ENCODE assay signal across 8 mouse cellular contexts in the genomic region with DNA sequence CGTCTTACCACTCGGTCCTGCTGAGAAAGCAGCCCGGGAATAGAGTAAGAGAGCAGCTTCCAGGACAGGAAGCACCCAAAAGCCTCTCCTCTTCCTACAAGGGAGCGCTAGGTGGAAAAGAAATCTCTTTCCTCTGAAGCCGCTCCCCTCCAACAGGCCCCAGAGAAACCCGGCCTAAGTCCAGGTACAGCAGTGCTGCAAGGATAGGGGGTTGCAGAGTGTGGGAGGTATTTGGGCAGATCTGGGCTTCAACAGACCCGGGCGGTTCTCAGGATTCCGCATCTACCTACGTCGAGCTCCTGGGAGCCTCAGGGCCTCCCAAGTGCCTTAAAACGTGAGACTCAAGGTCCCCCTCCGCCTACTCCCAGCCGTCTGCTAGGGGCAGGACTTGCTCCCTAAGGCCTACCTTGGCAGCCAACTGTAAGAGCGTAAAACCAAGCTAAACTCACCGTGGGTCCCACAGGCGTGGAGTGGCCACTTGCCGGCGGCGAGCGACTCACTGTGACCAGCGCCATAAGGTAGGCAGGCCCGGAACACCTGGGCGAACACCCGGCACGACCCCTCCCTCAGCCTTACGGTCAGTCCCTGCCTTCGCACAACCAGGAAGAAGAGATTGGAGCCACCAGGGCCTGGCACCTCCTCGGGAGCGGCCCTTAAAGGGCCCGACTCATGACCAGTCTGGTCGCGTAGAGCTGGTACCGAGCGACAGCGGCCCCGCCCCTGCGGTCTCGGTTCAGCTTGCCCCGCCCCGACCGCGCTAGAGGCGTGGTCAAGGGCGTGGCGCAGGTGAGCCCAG. TPM values are rescaled to one million over a fixed set of nuclear protein-coding genes. Genes with fewer than 3 reads are reported as not detected.
DNase-seq lines count a peak whose midpoint lies in the region; ATAC-seq and TF ChIP-seq lines count a peak whose summit lies in the region.

Gene Ssh3, minus strand, starts transcription at position 615 of the 796 bp plus-strand sequence.

- no peak within 1 kb of the TSS for H3K27ac ChIP-seq in embryonic facial prominence, embryonic 11.5 days (replicated peaks; ENCODE audit: low read depth, low read length)
- H3K27ac ChIP-seq in intestine, postnatal 0 days (ENCODE audit: low read depth, low read length): peak within 1 kb of the TSS; percentile 84
- peak within 1 kb of the TSS; percentile 47; the same call in 1 of the 2 replicates for H3K27ac ChIP-seq in limb, embryonic 10.5 days
- no peak within 1 kb of the TSS for H3K27ac ChIP-seq in midbrain, embryonic 11.5 days (ENCODE audit: low read depth, low read length)

- H3K9ac ChIP-seq in embryonic facial prominence, embryonic 11.5 days (replicated peaks; ENCODE audit: low read length): peak within 1 kb of the TSS; percentile 50
- peak within 1 kb of the TSS; percentile 70 for H3K9ac ChIP-seq in intestine, postnatal 0 days (ENCODE audit: low read depth, low read length)
- H3K9ac ChIP-seq in midbrain, embryonic 11.5 days (ENCODE audit: low read length): peak within 1 kb of the TSS; percentile 35

- peak within 1 kb of the TSS; percentile 36 for H3K4me3 ChIP-seq in embryonic facial prominence, embryonic 11.5 days (ENCODE audit: low read depth, low read length)
- peak within 1 kb of the TSS; percentile 62 for H3K4me3 ChIP-seq in intestine, postnatal 0 days (ENCODE audit: low read depth, low read length)
- peak within 1 kb of the TSS; percentile 56 for H3K4me3 ChIP-seq in limb, embryonic 10.5 days
- peak within 1 kb of the TSS; percentile 23 for H3K4me3 ChIP-seq in midbrain, embryonic 11.5 days (ENCODE audit: low read depth, low read length)

- ATAC-seq in embryonic facial prominence, embryonic 11.5 days (replicated peaks; ENCODE audit: insufficient number of reproducible peaks, low FRiP score, low TSS enrichment, low read depth): peak; percentile 72
- ATAC-seq in granulocyte monocyte progenitor cell, adult 5-6 weeks (replicated peaks; ENCODE audit: poor library complexity, severe bottlenecking): peak; percentile 79
- ATAC-seq in intestine, postnatal 0 days: peak; percentile 96
- 0 out of 2 replicates have a peak, but pooled peaks have one; percentile 33 for ATAC-seq in midbrain, embryonic 11.5 days (ENCODE audit: low FRiP score)

- TF ChIP-seq CTCF in intestine, postnatal 0 days (IDR thresholded peaks at IDR 0.05; ENCODE audit: low read depth): no peak

- no peaks in the 10 kb centered on the region for H3K36me3 ChIP-seq in embryonic facial prominence, embryonic 11.5 days (replicated peaks; ENCODE audit: control insufficient read depth, insufficient read depth, low read depth, low read length)
- peaks cover 23% of the 10 kb centered on the region; the same call in 1 of the 2 replicates for H3K36me3 ChIP-seq in intestine, postnatal 0 days (ENCODE audit: control insufficient read depth, insufficient read depth)
- H3K36me3 ChIP-seq in limb, embryonic 10.5 days: no peaks in the 10 kb centered on the region
- no peaks in the 10 kb centered on the region for H3K36me3 ChIP-seq in midbrain, embryonic 11.5 days (ENCODE audit: control insufficient read depth, insufficient read depth, low read length)

- WGBS in embryonic facial prominence, embryonic 11.5 days: 5% methylated on average over 46 of the region's 46 CpGs
- WGBS in intestine, postnatal 0 days: 6% methylated on average over 46 of the region's 46 CpGs
- 4% methylated on average over 46 of the region's 46 CpGs for WGBS in limb, embryonic 10.5 days
- 7% methylated on average over 46 of the region's 46 CpGs for WGBS in midbrain, embryonic 11.5 days

- H3K4me2 ChIP-seq in embryonic facial prominence, embryonic 11.5 days (ENCODE audit: low read depth, low read length): peak within 1 kb of the TSS; percentile 75
- peak within 1 kb of the TSS; percentile 77 for H3K4me2 ChIP-seq in intestine, postnatal 0 days (replicated peaks; ENCODE audit: low read depth)
- H3K4me2 ChIP-seq in midbrain, embryonic 11.5 days: peak within 1 kb of the TSS; percentile 44

- H3K27me3 ChIP-seq in embryonic facial prominence, embryonic 11.5 days (ENCODE audit: control insufficient read depth, insufficient read depth, low read length): peaks cover 13% of the 10 kb centered on the region; the same call in 1 of the 2 replicates
- no peaks in the 10 kb centered on the region for H3K27me3 ChIP-seq in intestine, postnatal 0 days (replicated peaks; ENCODE audit: control insufficient read depth, insufficient read depth, low read length)
- peaks cover 68% of the 10 kb centered on the region for H3K27me3 ChIP-seq in limb, embryonic 10.5 days (ENCODE audit: low read depth, poor library complexity, severe bottlenecking)
- peaks cover 15% of the 10 kb centered on the region; the same call in 1 of the 2 replicates for H3K27me3 ChIP-seq in midbrain, embryonic 11.5 days (ENCODE audit: control insufficient read depth, insufficient read depth, low read length)

- H3K9me3 ChIP-seq in embryonic facial prominence, embryonic 11.5 days (replicated peaks; ENCODE audit: control insufficient read depth, low read length): no peaks in the 10 kb centered on the region
- no peaks in the 10 kb centered on the region for H3K9me3 ChIP-seq in intestine, postnatal 0 days (ENCODE audit: control insufficient read depth)
- no peaks in the 10 kb centered on the region for H3K9me3 ChIP-seq in limb, embryonic 10.5 days (replicated peaks)
- H3K9me3 ChIP-seq in midbrain, embryonic 11.5 days (ENCODE audit: control insufficient read depth, low read length): no peaks in the 10 kb centered on the region

- peak; percentile 66 to 77 for DNase-seq in left cerebral cortex, adult 18-20 months (ENCODE audit: low spot score in 2 of 2)
- no peak for DNase-seq in left cerebral cortex, adult 11 months (ENCODE audit: low spot score)
- peak; percentile 60 for DNase-seq in embryonic facial prominence, embryonic 11.5 days (ENCODE audit: low spot score)
- peak; percentile 54 for DNase-seq in limb, embryonic 10.5 days (ENCODE audit: low spot score)
- DNase-seq in midbrain, embryonic 11.5 days (ENCODE audit: low spot score, missing footprints): no peak
- peak; percentile 51 to 74 for DNase-seq in spleen, postnatal 10 days (ENCODE audit: low spot score in 2 of 2)

- peaks cover 3% of the 10 kb centered on the region; the same call in 1 of the 2 replicates for H3K4me1 ChIP-seq in embryonic facial prominence, embryonic 11.5 days (ENCODE audit: control insufficient read depth, insufficient read depth, low read length)
- no peaks in the 10 kb centered on the region for H3K4me1 ChIP-seq in intestine, postnatal 0 days (replicated peaks; ENCODE audit: control insufficient read depth, insufficient read depth, low read length)
- H3K4me1 ChIP-seq in limb, embryonic 10.5 days: peaks cover 13% of the 10 kb centered on the region
- no peaks in the 10 kb centered on the region; the same call in 1 of the 2 replicates for H3K4me1 ChIP-seq in midbrain, embryonic 11.5 days (ENCODE audit: control insufficient read depth, insufficient read depth, low read length)

RNA-seq across cellular contexts. Expression of gene Ssh3, which starts in this region (rescaled TPM):
- total RNA-seq in left cerebral cortex, adult 18-20 months (2021): 10 to 100 TPM; 49.2 to 52.4 TPM
- 2.7 and 4.8 TPM in 2 replicates for polyA plus RNA-seq in embryonic facial prominence, embryonic 11.5 days (2014; fragmentation: Nextera tagmentation; extraction: Ambion mirVana)
- 17.7 and 25.9 TPM in 2 replicates for total RNA-seq in granulocyte monocyte progenitor cell, adult 5-6 weeks (2014; fragmentation: Nextera tagmentation)
- total RNA-seq in granulocyte monocyte progenitor cell, adult 5-6 weeks (2017): 10.8 and 22.0 TPM in 2 replicates
- 18.1 and 18.5 TPM in 2 replicates for polyA plus RNA-seq in intestine, postnatal 0 days (2015; fragmentation: Nextera tagmentation; extraction: Ambion mirVana)
- polyA plus RNA-seq in limb, embryonic 10.5 days (2016; fragmentation: Nextera tagmentation; extraction: Ambion mirVana): 2.5 and 4.4 TPM in 2 replicates
- 2.1 and 2.3 TPM in 2 replicates for polyA plus RNA-seq in midbrain, embryonic 11.5 days (2014; fragmentation: Nextera tagmentation; extraction: Ambion mirVana)

Comparison
In these comparisons a context has a peak if more than half of its experiments do, and no peak if none do; other contexts are left out.
1. DNase-seq: peak in left cerebral cortex, adult 18-20 months (2 of 2), embryonic facial prominence, embryonic 11.5 days (single experiment), limb, embryonic 10.5 days (single experiment) and spleen, postnatal 10 days (2 of 2); none in left cerebral cortex, adult 11 months (single experiment) and midbrain, embryonic 11.5 days (single experiment).
2. ATAC-seq: peak in every context shown above with its lines; median percentile 96 in intestine, postnatal 0 days; 79 in granulocyte monocyte progenitor cell, adult 5-6 weeks; 72 in embryonic facial prominence, embryonic 11.5 days; 33 in midbrain, embryonic 11.5 days.
3. H3K27ac ChIP-seq: peak in intestine, postnatal 0 days (single experiment) and limb, embryonic 10.5 days (single experiment); none in embryonic facial prominence, embryonic 11.5 days (single experiment) and midbrain, embryonic 11.5 days (single experiment).
4. Peak in every context shown above with its lines, with median percentiles within 50 percentile points of each other: H3K4me2 ChIP-seq, H3K4me3 ChIP-seq and H3K9ac ChIP-seq.